Mouse (Mus musculus): Measurements from ENCODE around the gene Cacna1e.

DNA sequence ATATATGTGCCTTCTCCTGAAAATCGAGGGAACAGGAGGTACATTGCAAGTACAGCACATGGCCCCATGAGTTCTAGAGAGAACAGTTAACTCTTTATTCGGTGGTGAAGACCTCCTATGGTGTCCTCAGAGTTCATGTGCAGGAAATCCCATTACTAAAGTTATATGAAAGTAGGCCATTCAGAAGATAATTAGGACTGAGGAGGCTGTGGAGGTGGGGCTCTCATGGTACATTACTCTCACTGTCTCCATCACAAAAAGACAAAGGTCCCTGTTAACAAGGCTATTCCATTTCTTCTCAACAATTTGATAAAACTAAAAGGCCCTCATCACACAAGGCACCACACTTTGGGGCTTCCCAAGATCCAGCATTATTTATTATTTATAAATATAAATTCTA lies 475.2 kb downstream of the Cacna1e start:
- TF ChIP-seq CTCF (IDR thresholded peaks at IDR 0.05; ENCODE audit: low read depth) (no peak), EP300 (optimal IDR thresholded peaks at IDR 0.05) (no peak)
